Mouse (Mus musculus): ENCODE data around the gene Slc25a48. TPM values are rescaled to one million over a fixed set of nuclear protein-coding genes. Genes with fewer than 3 reads are reported as not detected.

The Slc25a48 gene
- polyA plus RNA-seq, 1 experiment from 2014 or later = 0.22 TPM

DNA sequence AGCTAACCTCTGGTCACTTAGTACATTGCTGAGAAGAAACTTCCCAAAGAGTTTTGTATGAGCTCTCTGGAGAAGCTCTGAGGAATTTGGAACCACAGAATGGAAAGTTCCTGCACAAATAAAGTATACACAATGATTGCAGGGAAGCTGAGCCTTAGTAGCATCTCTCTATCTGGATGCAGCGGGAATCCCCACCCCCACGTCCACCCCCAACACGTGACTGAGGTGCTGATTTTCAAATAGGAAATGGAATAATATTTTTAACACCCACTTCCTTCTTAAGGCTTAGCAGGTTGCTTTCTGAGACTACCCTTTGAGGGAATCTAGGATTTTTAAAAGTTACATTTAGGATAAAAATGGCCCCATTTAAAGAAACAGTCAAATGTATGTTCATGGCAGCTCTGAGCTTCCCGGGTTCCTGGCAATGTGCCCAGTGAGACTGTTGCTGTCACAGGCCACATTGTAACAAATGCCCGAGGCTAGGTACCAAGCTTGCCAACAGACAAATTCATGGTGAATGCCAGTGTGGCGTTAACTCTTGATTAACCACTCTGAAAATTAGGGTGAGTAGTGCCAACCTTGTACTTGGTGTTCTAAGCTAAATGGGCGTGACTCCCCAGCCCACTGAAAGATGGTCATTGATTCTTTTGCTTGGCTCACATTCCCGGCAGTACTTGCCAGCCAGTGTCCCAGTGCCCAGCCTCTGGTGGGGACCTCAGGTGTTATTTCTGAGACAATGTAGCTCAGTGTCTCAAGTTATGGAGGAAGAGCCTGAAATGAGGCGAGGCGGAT, 11.3 kb downstream of the Slc25a48 start:
- H3K4me2 ChIP-seq = no peak overlapping the region
- no peak overlapping the region for H3K9ac ChIP-seq
- DNase-seq (peak; percentile 68), ATAC-seq (ENCODE audit: insufficient read depth) (no peak)
- H3K27me3 ChIP-seq (ENCODE audit: insufficient read depth, low read length) = no peaks in the 10 kb centered on the region
- no peak overlapping the region for H3K4me3 ChIP-seq (ENCODE audit: low read depth, low read length)
- H3K9me3 ChIP-seq (ENCODE audit: low read depth, low read length) = no peaks in the 10 kb centered on the region
- 64% methylated on average over 10 of the region's 10 CpGs for WGBS
- no peak for TF ChIP-seq CTCF (IDR thresholded peaks at IDR 0.05; ENCODE audit: low read depth)
- H3K4me1 ChIP-seq (ENCODE audit: insufficient read depth) = no peaks in the 10 kb centered on the region
- no peak overlapping the region for H3K27ac ChIP-seq (ENCODE audit: low read depth)
- H3K36me3 ChIP-seq (ENCODE audit: insufficient read depth) = no peaks in the 10 kb centered on the region

DNA sequence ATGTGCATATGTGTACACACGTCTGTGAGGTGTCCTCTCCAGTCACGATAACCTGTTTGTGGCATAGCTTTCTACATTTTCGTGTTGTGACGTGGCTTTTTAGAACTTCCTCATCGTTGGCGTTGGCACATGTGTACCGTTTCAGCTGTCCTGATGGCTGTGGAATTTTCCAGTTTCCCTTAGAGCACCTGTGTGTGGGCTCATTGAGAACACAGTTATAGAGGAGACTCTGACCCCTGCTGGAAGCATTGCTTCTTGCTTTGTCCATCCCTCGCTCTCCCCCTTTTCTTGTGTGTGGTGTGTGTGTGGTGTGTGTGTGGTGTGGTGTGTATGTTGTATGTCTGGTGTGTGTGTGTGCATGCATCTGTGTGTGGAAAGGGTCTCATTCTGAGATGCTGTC, 11.9 kb downstream of the Slc25a48 start:
- H3K4me1 ChIP-seq (ENCODE audit: insufficient read depth) = no peaks in the 10 kb centered on the region
- H3K9ac ChIP-seq = no peak overlapping the region
- no peaks in the 10 kb centered on the region for H3K36me3 ChIP-seq (ENCODE audit: insufficient read depth)
- peak; percentile 30; the same call in 1 of the 2 replicates for TF ChIP-seq CTCF (IDR thresholded peaks at IDR 0.05; ENCODE audit: low read depth)
- H3K27ac ChIP-seq (ENCODE audit: low read depth) = no peak overlapping the region
- H3K27me3 ChIP-seq (ENCODE audit: insufficient read depth, low read length) = no peaks in the 10 kb centered on the region
- 79% methylated on average over 8 of the region's 8 CpGs for WGBS
- no peak overlapping the region for H3K4me2 ChIP-seq
- DNase-seq (peak; percentile 15), ATAC-seq (ENCODE audit: insufficient read depth) (no peak)
- no peak overlapping the region for H3K4me3 ChIP-seq (ENCODE audit: low read depth, low read length)
- no peaks in the 10 kb centered on the region for H3K9me3 ChIP-seq (ENCODE audit: low read depth, low read length)

DNA sequence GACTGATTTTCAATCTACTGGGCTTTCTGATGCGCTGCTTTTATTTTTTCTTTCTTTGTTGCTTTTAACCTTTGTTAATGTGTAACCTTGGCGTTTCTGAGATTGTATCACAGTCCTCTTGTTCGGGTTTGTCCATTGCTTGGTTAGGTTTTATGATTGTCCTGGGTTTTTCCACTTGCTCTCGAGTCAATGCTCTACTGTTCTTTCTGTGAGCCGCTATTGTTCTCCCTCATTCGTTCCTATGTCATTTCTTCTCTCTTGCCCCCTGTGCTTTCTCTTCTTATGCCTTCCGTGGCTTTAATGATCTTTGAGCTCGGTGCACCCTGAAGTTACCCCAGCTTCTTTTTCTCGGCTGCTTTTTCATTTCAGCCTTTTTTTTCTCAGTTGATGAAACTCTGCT, 19.8 kb downstream of the Slc25a48 start:
- Histone ChIP-seq H3K4me1 (ENCODE audit: insufficient read depth) (no peaks in the 10 kb centered on the region), H3K4me3 (ENCODE audit: low read depth, low read length) (no peak overlapping the region), H3K27me3 (ENCODE audit: insufficient read depth, low read length) (no peaks in the 10 kb centered on the region), H3K9me3 (ENCODE audit: low read depth, low read length) (no peaks in the 10 kb centered on the region), H3K4me2 (no peak overlapping the region), H3K9ac (no peak overlapping the region), H3K27ac (ENCODE audit: low read depth) (no peak overlapping the region), H3K36me3 (ENCODE audit: insufficient read depth) (no peaks in the 10 kb centered on the region)
- DNase-seq (no peak), ATAC-seq (ENCODE audit: insufficient read depth) (no peak)
- WGBS = 59% methylated on average over 9 of the region's 9 CpGs
- no peak for TF ChIP-seq CTCF (IDR thresholded peaks at IDR 0.05; ENCODE audit: low read depth)

DNA sequence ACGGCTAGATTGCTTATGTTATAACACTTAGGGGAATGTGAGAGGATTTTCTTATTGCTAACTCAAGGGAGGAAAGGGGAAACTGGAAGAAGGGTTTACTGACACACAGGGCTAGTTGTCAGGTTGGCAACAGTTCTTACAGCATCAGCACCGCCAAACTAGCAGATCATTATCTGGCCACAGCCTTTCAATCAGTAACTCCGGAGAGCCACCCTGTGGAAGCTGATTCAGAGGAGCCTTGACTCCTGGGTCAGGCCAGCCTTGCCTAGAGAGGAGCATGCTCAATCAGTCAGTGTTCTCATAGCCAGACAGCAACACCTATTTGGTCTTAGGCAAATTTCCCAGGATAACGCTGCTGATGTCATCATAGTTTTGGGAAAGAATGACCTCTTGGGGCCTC, 23.3 kb downstream of the Slc25a48 start:
- DNase-seq = no peak
- Histone ChIP-seq H3K36me3 (ENCODE audit: insufficient read depth) (no peaks in the 10 kb centered on the region), H3K27me3 (ENCODE audit: insufficient read depth, low read length) (no peaks in the 10 kb centered on the region), H3K4me2 (no peak overlapping the region), H3K4me1 (ENCODE audit: insufficient read depth) (no peaks in the 10 kb centered on the region), H3K4me3 (ENCODE audit: low read depth, low read length) (no peak overlapping the region), H3K9me3 (ENCODE audit: low read depth, low read length) (no peaks in the 10 kb centered on the region), H3K27ac (ENCODE audit: low read depth) (no peak overlapping the region), H3K9ac (no peak overlapping the region)
- no peak for TF ChIP-seq CTCF (IDR thresholded peaks at IDR 0.05; ENCODE audit: low read depth)
- no peak for ATAC-seq (ENCODE audit: insufficient read depth)
- 62% methylated on average over 4 of the region's 4 CpGs for WGBS

DNA sequence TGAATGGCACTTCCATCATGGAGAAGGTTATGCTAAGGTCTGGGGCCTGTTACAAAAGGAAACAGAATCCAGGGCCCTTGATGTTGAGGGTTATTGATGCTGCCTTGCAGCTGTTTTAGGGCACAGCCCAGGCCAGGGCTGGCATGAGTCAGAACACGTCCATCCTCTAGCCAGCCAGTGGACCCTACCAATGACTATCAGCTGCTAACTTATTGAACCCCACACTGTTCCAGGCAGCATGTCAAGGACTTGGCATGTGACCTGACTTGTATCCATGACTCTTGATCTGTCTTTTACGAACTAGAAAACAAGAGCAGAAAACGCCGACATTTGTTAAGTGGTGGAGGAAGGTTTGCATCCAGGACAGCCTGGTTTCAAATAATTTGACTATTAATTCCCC, 24.6 kb downstream of the Slc25a48 start:
- no peak overlapping the region for H3K9ac ChIP-seq
- no peak overlapping the region for H3K4me2 ChIP-seq
- H3K36me3 ChIP-seq (ENCODE audit: insufficient read depth) = no peaks in the 10 kb centered on the region
- no peaks in the 10 kb centered on the region for H3K4me1 ChIP-seq (ENCODE audit: insufficient read depth)
- H3K4me3 ChIP-seq (ENCODE audit: low read depth, low read length) = no peak overlapping the region
- H3K27me3 ChIP-seq (ENCODE audit: insufficient read depth, low read length) = no peaks in the 10 kb centered on the region
- WGBS = 84% methylated on average over 4 of the region's 4 CpGs
- ATAC-seq (ENCODE audit: insufficient read depth) (no peak), DNase-seq (no peak)
- H3K27ac ChIP-seq (ENCODE audit: low read depth) = no peak overlapping the region
- H3K9me3 ChIP-seq (ENCODE audit: low read depth, low read length) = no peaks in the 10 kb centered on the region
- TF ChIP-seq CTCF (IDR thresholded peaks at IDR 0.05; ENCODE audit: low read depth) = no peak

DNA sequence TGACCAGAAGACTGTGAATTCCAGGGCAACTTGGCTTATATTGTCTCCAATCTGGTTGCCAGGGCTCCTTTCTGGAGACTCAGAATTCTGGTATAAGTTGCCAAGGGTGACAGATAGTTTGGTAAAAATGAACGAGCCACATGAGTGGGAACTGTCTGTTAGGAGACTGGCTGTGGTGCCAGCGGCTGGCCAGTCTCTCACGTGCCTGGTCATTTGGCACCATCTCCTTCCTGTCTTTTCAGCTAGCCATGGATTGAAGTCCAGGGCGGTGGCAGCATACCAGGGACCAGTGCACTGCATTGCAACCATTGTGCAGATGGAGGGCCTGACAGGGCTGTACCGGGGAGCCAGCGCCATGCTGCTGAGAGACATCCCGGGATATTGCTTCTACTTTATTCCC, 25.1 kb downstream of the Slc25a48 start:
- H3K36me3 ChIP-seq (ENCODE audit: insufficient read depth) = no peaks in the 10 kb centered on the region
- H3K9me3 ChIP-seq (ENCODE audit: low read depth, low read length) = no peaks in the 10 kb centered on the region
- no peak overlapping the region for H3K9ac ChIP-seq
- no peaks in the 10 kb centered on the region for H3K4me1 ChIP-seq (ENCODE audit: insufficient read depth)
- no peak for ATAC-seq (ENCODE audit: insufficient read depth)
- WGBS = 86% methylated on average over 7 of the region's 7 CpGs
- DNase-seq = no peak
- H3K4me2 ChIP-seq = no peak overlapping the region
- H3K27ac ChIP-seq (ENCODE audit: low read depth) = no peak overlapping the region
- H3K27me3 ChIP-seq (ENCODE audit: insufficient read depth, low read length) = no peaks in the 10 kb centered on the region
- TF ChIP-seq CTCF (IDR thresholded peaks at IDR 0.05; ENCODE audit: low read depth) = no peak
- H3K4me3 ChIP-seq (ENCODE audit: low read depth, low read length) = no peak overlapping the region

DNA sequence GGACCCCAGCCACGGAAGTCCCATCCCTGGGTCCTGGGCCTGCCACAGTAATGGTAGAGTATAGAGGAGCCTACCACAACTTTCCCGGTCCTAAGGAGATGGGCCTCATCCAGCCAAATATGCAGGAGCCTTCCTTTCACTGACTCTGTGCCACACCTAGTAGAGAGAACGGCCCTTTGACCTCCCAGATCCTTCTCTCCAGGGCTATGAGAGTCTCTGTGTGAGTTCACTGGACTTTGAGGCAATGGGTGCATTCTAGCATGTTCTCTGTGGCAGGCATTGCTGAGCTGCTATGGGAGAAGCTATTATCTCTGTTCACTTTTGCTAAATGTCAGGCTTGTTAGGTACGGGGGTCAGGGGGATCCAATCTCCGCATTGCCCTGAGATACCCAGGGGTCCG, 25.6 kb downstream of the Slc25a48 start:
- Histone ChIP-seq H3K4me3 (ENCODE audit: low read depth, low read length) (no peak overlapping the region), H3K9me3 (ENCODE audit: low read depth, low read length) (no peaks in the 10 kb centered on the region), H3K27ac (ENCODE audit: low read depth) (no peak overlapping the region), H3K27me3 (ENCODE audit: insufficient read depth, low read length) (no peaks in the 10 kb centered on the region), H3K9ac (no peak overlapping the region), H3K36me3 (ENCODE audit: insufficient read depth) (no peaks in the 10 kb centered on the region), H3K4me2 (no peak overlapping the region), H3K4me1 (ENCODE audit: insufficient read depth) (no peaks in the 10 kb centered on the region)
- DNase-seq (no peak), ATAC-seq (ENCODE audit: insufficient read depth) (no peak)
- TF ChIP-seq CTCF (IDR thresholded peaks at IDR 0.05; ENCODE audit: low read depth) = no peak
- WGBS = 73% methylated on average over 6 of the region's 6 CpGs

Data from lung, embryonic 14.5 days (tissue).